Mouse (Mus musculus): Measurements from ENCODE around the gene Igsf9.

Igsf9 gene

DNA sequence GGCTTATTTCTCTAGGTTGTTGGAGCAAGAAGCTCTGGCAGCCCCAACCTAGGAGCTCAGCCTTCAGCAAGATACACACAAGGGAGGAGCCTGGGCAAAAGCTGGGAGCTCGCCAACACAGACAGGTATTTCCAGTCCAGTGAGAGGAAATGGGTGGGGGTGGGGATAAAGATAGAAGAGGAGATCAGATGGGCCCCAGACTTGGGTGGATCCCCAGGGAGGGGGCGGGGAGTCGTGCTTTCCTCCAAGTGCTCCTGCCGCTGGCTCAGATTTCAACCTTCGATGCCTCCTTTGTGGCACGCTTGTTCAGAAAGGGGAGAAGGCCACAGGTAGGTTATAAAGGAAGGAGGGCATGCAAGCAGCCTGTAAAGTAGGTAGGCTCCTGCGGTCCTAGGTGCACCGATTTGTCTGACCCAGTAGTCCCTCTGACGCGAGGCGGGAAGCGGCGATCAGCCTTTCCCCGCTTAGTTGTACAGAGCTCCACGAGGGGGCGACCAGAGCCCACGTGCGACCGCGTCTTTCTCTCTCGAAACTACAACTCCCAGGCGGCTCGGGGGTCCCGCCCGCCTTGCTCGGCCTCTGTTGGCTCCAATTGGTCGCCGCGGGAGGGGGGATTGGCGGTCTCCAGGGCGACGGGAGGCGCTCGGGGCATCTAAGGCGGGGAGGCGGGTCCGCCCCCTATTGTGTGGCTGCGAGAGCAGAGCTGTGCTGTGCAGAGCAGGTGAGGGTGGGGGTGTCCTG, at the start of gene Igsf9:
Gene Igsf9, plus strand, starts transcription at position 249 of the 741 bp plus-strand sequence.
- DNase-seq (ENCODE audit: low spot score) = no peak

DNA sequence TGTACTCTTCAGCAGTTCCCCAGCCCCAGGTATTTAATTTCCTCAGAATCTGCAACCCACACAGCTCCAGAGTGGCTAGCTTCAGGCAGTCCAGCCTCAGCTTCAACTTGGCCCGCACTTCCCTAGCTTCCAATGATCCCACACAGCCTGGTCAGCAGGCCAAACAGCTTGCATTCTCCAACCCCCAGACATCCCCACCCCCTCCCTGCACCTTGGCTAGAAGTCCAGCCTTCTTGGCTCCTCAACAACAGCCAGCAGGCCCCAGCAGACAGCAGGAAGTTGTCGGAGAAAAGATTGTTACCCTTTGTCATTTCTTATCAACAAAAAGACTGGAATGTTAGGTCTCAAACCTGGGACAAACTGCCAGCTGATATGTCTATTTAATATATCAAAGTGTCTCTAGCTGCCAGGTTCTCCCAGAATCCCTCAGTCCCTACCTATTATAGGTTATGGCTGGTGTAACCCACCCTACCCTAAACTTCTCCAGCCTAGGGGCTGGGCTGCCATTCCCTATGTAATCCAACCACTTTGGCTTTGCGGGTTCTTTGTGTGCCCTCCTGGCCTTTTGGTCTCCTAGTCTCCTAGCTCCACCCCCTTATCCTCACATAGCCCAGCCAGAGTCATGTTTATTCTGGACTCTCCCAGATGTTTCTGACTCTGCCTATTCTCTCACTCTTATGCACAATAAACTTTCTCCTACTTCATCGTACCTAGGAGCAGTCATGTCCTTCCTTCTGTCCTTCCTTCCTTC, 49.6 kb upstream of the Igsf9 start:
- DNase-seq (ENCODE audit: low spot score) = peak; percentile 72

DNA sequence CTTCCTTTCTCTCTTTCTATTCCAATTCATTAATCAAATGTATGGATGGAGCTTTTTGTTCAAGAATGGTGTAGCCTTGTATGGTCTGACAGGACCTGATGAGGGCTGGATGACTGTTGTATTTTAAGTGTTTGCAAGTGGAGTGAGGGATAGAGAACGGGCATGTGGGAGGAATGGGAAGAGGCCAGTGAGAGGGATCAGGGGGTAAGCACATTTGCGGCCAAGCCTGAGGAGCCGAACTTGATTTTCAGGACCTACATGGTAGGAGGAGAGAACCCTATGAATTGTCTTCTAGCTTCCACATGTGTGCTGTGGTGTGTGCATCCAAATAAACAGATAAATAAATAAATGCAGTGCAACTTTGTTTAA, 49.0 kb upstream of the Igsf9 start:
- DNase-seq (ENCODE audit: low spot score) = no peak

DNA sequence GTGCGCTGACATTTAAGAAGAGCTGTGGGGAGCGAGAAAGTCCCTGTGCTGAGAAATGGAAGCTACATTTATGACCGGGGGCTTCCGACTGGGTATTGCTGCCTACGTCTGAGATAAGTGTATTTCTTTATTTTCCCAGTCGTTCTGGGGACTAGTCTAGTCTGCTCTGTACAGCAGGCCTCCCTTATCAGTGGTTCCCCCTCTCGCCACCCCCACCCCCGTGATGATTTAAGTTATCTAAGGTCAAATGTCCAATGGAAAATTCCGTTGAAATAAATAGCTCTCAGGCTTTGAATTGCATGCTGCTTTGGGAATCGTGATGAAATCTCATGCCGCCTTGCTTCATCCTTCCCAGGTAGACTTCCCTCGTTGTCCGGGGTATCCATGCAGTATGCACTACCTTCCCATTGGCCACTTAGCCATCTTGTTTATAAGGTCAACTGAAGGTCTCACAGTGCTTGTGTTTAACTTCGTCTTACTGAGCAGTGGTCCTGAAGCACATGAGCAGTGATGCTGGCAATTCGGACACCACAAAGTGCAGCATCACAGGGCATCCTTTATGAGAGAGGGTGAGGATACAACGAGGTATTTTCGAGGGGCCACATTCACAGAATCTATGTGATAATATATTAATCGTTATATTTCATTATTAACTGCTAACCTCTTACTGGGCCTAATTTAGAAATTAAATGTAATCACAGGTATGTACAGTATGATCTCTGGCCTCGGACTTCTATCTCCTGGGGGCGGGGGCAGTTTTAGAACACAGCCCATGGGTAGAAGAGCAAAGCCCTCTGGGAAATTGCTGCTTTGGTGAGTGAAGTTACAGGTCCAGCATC, 48.4 kb upstream of the Igsf9 start:
- no peak for DNase-seq (ENCODE audit: low spot score)

DNA sequence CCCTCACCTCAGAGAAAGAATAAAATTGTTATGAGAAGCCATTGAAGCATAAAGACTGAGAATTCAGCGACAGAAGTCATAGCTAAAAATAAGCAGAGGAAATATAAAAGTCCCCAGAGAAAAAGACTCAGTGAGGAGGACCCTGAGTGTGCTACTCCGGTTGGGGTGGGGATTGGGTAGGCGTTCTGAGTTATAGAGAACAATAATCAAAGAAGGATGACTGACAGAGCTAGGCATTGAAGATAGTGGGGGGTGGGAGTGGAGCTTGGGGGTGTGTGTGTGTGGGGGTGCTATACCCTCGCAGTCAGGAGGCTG, 47.8 kb upstream of the Igsf9 start:
- no peak for DNase-seq (ENCODE audit: low spot score)

DNA sequence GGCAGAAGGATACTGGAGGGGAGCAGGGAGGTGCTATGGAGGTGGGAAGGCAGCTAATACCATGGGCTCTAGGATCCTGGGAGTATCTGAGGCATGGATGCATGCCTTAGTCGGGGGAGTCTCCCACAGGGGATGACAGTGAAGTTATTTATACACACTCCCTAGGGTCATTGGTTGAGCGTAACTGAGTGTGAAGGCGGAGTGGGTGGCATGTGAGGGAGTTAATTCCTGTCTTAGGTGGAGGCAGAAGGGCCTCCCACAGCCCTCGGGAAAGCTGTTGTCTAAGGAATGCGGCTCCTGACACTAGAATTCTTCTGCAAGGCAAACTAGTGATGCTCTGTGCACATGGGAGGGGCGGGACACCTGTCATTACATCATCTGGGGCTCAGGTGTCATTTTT, 44.8 kb upstream of the Igsf9 start:
- DNase-seq (ENCODE audit: low spot score) = no peak

DNA sequence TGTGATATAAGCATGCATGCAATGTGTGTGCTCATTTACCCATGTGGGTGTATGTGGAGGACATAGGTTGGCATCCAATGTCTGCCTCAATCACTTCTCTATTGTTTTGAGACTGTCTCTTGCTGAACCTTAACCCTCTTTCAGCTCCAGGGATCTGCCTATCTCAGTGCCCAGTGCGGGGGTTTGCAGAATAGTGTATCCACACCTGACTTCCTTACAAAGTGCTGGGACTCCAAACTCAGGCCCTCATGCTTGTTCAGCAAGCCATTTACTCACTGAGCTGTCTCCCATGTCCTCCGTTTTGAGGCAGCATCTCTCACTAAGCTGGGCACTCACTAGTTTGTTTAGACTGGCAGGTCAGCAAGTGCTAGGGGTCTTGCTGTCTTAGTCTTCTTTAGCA, 43.0 kb upstream of the Igsf9 start:
- no peak for DNase-seq (ENCODE audit: low spot score)

DNA sequence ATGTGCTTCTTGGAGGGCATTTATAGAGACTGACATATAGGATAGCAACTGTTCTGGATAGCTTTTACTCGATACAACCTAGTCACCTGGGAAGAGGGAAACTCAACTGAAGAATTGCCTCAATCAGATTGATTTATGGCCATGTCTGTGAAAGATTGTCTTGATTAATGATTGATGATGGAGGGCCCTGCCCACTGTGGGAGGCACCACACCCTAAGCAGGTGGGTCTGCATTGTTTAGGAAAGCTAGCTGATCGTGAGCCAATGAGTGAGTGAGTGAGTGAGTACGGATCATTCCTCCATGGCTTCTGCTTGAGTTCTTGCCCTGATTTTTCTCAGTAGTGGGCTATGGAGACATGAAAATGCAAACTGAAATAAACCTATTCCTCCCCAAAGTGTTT, 41.1 kb upstream of the Igsf9 start:
- no peak for DNase-seq (ENCODE audit: low spot score)

DNA sequence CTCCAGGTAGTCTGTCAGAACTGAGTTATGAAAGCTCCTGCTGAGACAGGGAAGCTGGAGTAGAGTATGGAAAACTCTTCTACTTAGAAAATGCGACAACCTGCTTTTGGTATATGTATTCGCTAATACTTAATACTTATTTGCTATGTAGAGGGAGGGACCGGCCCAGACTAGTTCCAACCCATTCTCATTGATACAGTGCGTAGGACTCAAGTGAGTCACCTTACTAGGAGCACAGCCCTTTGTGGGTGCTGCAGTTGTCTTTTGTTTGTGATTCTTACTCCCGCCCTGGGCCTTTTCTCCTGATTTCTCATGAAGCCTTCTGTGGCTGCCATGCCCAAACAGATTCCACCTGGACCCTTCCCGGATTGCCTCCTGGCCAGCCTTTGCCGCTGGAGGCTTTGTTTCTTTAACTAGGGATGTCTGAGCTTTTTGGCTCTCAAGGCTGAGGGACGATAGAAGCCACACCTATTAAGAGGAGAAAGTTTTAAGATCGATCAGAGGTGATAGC, 39.6 kb upstream of the Igsf9 start:
- DNase-seq (ENCODE audit: low spot score) = no peak

DNA sequence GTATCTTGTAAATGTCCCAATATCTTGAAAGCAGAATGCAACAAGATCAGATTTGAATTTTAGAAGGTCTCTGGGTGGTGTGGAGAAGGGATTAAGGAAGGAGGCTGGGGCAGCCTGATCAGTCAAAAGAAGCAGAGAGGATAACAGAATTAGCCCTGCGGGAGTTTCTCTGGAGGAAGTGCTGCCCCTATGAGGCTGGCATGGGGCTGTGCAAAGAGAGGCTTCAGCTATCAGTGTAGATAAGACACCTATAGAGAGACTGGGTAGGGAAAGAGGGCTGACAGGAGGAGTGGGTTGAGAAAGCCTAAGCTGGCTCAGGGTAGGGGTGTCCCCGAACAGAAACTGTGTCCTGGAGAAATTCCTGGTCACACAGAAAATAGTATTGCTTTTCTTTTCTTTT, 31.4 kb upstream of the Igsf9 start:
- no peak for DNase-seq (ENCODE audit: low spot score)

DNA sequence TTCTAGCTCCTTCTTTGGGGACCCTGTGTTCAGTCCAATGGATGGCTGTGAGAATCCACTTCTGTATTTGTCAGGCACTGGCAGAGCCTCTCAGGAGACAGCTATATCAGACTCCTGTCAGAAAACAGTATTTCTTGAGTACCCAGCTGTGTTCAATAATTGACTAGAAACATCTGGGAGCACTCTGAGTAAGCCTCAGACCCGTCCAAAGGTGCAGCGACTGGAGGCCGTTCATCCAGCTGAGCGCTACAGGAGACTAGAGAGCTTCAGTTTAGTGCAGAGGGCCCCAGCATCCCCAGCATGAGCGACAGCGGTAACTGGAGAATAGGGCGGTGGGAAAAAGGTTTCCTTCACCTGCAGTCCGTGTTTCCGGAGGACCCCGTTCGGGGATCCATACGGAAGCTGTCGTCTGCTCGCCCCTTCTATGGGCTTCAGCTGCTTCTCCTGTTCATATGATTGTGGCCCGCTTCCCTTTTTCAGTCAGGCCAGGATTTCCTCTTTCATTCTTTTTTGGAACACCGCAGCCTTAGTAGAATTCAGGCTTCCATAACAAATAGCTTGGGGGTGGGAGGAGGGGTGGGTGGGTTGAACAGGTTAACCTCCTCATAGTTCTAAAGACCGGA, 30.6 kb upstream of the Igsf9 start:
- no peak for DNase-seq (ENCODE audit: low spot score)

DNA sequence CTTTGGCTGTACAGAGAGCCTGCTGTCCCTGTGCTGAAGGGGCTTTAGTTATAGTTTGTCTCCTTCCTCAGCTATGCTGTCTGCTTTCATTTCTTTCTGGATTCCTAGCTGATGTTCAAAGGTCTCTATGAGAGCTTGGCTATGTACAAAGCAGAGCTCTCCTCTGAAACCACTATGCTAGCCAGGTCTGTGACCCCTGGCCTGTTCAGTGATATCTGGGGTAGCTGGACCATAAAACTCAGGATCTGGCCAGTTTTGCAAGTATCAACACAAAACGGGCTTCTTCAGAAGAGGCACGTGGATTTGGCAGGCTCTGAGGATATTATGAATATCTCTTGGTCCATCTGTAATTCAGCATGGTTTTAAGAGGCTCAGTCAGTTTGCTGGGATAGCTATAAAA, 28.7 kb upstream of the Igsf9 start:
- DNase-seq (ENCODE audit: low spot score) = no peak

DNA sequence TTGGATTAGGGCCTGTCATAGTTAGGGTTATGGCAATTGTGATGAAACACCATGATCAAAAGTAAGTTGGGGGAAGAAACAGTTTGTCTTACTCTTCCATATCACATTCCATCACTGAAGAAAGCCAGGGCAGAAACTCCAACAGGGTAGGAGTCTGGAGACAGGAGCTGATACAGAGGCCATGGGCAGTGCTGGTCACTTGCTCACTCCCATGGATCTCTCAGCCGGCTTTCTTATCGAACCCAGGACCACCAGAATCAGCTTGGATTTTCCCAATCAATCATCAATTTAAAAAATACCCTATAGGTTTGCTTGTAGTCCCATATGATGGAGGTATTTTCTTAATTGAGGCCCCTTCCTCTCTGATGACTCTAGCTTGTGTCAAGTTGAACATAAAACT, 27.8 kb upstream of the Igsf9 start:
- DNase-seq (ENCODE audit: low spot score) = no peak

DNA sequence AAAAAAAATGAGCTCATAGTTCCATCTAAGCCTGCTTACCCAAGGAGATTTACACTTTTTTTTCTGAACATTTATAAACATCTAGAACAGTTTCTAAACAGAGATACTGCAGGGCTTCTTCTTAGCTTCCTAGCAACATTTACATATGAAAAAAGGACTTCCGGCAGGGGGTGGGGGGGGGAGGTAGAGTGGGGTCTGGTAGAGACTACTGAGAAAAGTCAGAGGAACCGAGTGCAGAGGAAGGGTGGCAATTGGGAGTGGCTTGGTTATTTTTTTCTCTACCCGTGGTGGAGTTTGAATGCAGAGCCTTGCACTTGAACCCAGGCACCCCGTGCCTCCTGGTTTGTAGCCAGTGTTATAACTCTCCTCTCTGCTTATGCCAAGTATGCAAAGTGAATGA, 26.2 kb upstream of the Igsf9 start:
- no peak for DNase-seq (ENCODE audit: low spot score)

DNA sequence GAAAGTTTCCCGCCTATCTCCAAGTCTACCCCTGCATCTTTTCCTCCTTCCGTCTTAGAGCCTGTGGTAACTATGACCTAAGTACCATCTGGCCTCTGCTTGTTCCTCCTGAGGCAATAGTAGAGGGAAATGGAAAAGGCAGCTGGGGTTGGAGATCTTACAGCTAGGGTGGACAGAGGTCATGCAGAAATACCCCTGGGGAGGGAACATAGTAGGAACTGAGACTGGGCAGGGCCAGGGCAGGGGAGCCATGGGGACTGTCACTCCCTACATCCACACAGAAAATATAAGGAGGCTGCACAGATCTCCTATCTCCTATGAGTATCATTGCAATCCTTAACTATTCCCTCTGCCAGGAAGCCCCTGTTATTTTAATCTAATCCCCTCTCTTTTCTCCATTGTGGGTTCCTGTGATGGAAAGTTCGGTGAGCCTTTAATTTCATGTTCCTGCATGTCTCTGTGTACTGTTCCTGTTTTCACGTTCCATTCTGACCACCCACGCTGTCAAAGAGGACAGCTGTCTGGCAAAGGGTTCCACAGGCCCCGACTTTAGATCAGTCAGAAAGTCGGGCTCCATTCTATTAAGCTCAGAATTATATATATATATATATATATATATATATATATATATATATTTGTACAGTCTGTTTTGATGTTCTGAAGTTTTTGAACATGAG, 25.4 kb upstream of the Igsf9 start:
- DNase-seq (ENCODE audit: low spot score) = peak; percentile 40

DNA sequence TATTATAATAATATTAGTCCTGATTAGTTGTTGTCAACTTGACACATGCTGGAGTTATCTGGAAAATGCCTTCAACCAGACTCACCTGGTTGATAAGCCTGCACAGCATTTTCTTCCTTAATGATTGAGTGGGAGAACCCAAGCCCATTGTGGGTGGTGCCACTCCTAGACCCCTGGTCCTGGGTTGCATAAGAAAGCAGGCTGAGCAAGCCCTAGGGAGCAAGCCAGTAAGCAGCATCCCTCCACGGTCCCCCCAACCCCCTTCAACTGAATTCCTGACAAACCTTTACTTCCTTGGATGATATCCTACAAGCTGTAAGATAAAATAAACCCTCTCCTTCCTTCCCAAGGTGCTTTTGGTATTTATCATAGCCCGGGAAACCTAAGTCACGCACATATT, 24.4 kb upstream of the Igsf9 start:
- no peak for DNase-seq (ENCODE audit: low spot score)

DNA sequence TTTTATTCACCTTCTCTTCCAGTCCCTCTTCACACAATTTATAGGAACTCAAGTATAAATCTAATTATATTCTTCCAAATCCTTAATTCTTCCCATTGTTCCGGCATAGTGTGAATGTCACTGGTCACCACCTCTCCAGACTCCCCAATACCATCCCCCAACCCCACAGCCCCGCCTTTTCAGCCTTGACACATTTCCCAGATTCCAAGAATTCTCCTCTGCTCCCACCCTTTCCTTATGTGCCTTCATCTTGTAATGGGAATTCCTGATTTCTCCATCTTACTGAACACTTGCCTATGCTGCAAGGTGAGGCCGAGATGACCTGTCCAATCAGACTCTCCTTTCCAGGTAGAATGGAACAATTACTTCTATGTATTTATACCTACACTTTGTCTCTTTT, 23.5 kb upstream of the Igsf9 start:
- DNase-seq (ENCODE audit: low spot score) = no peak

DNA sequence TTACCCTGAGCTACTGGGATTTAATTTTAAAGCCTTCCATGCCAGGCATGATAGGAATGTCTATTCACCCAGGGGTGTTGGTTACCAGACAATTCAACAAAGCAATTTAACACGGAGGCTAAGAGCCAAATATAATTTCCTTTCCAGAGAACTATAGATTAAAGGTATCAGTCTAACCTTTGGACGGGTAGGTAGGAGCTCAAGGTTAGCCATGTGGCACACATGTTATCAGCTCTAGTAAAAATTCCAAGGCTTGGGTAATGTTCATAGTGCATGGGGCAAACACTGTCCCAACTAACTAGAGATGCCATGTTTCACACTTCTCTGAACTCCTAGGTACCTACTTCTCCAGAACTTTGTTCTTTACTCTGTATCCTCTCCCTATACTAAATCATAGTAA, 20.0 kb upstream of the Igsf9 start:
- DNase-seq (ENCODE audit: low spot score) = no peak

DNA sequence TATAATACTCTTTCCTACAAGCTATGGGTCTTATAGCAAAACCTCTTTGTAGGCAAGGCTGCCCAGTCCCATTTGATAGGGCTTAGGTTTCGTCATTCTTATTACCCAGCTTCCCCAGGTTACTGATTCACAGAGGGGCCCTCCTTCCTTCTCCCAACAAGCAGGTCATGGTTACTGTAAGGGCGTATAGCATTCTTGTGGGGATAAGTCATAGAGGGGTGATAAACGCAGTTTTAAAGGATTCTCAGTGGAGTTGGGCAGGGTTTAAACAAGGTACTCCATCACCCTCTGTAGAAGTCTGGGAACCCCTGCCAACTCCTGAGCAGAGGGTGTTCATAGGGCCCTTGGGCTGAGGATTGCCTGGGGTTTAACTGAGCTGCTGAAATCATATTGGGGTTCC, 19.1 kb upstream of the Igsf9 start:
- DNase-seq (ENCODE audit: low spot score) = no peak

DNA sequence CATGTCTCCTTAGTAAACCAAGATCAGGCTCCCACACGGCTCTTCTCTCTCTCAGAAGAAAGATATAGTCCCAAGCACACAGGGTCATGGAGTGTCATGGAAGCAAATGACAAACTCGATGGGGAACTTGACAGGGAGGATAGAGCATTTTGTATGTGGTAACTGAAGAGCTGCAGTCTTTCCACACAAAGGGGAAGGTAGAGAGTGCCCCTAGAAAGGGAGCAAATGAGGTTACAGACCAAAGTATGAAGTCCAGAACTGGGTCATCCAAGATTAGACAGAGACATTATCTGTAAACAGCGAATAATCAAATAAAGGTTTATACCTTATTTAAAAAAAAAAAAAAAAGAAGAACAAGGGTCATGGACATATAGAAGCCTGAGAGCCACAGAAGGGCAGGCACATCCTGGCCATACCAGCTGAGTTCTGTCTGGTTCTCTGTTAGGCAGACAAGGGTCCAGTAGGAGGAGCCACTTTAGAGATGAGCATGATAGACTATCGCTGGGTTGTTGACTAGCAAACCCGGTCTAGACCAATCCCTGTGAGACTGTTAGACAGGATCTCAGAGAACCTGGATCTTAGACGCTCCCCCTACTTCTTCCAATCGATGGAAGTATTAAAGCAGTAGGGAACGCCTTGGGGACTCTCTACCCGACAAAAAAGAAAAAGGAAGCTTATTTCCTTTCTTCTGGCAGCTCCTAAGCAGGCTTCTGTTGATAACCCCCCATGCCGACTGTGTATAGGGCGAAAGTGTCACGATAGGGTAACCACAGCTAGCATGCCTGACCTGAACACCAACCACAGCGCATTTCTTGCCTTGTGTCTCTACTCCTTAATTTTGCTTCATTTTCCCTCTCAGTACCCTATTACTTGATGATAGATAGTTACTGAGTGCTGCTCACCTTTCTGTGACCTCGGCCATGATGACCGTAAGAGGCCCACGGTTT, 17.9 kb upstream of the Igsf9 start:
- DNase-seq (ENCODE audit: low spot score) = no peak

Data from adipocyte (in vitro differentiated cells).